Mouse (Mus musculus) cortical plate, adult 2 months (tissue): Measurements from ENCODE around the gene Ece1.

Experiments used
- CTCF ChIP-seq: fragments of 200-500 bp; IDR thresholded peaks from 2 replicates; pipeline ENCODE4 v1.5.1; 2011; ENCODE audit warnings: mild to moderate bottlenecking, control low read depth, low read length; ENCODE audit not compliant: insufficient read depth; ENCODE audit errors: extremely low read depth
- POLR2A ChIP-seq: fragments of 200-500 bp; IDR thresholded peaks from 2 replicates; pipeline ENCODE4 v1.6.1; 2011; ENCODE audit warnings: mild to moderate bottlenecking, low read length, control low read depth; ENCODE audit not compliant: insufficient read depth; ENCODE audit errors: extremely low read depth

- no peak for TF ChIP-seq CTCF
- TF ChIP-seq POLR2A = no peak
These were observed 35.2 kb downstream of the Ece1 start for GRCm38 (mm10) chr4:137897298-137897612.
